Mouse (Mus musculus) right cerebral cortex, postnatal 25 days (tissue): ENCODE data around the gene Ankrd13a.
"Not testable (repeated sequence)": the region's sequence is repeated elsewhere in the genome, so short reads cannot be mapped to it uniquely, and the experiment has no call there.

Experiments
- DNase-seq: peaks from one replicate; pipeline ENCODE4 v3.0.0; 2022

The Ankrd13a gene

GRCm38 (mm10) chr5:114842155-114842554 lies 67.7 kb downstream of the Ankrd13a start:
- not testable (repeated sequence) for DNase-seq

DNA sequence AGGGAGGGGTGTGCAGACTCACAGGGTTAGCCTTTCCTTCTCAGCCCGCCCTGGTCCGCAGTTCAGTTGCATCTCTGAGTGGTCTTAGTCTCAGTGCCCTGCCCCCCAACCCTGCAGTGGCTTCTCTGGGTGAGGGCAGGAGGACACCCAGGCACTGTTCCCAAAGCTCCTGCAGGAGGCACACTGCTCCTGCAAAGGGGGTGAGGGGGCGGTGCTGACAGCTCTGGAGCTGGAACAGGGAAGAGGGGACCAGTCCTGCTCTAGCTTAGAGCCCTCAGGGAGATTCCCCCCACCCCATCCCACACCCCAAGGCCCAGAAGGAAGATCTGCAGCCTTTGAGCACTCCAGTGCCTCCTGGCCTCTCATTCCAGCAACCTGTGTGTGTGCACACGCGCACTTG lies 68.2 kb downstream of the Ankrd13a start:
- DNase-seq: no peak

DNA sequence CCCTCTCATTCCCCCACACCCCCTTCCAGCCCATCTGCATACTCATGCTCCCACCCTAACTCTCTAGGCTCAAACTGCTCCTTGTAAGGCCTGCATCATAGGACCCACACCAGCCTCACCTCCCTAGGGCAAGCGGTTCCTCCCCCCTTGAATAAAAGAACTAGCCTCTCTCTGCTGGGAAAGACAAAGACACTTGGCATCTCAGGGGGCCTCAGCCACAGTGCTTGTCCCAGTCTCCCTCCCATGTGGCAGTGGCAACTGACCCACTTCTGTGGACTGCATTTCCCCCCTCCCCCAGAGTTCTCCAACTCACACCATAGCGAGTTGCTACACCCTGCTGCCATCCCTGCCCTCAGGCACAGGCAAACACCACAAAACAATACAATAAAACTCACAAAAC lies 69.9 kb downstream of the Ankrd13a start:
- DNase-seq: not testable (repeated sequence)

- no peak for DNase-seq
Observed at GRCm38 (mm10) chr5:114851565-114852236, 77.2 kb downstream of the Ankrd13a start.

- not testable (repeated sequence) for DNase-seq
Observed at GRCm38 (mm10) chr5:114853364-114853763, 78.9 kb downstream of the Ankrd13a start, which contains the start of gene 4930519G04Rik. Gene 4930519G04Rik, plus strand, starts transcription at chr5:114853664.
